Mouse (Mus musculus): ENCODE data around the gene Sfxn3.
A peak's percentile ranks its signal among the peaks of the same experiment; 100 is the strongest.
"Not testable (repeated sequence)": the region's sequence is repeated elsewhere in the genome, so short reads cannot be mapped to it uniquely, and the experiment has no call there.

Sfxn3 gene

DNA sequence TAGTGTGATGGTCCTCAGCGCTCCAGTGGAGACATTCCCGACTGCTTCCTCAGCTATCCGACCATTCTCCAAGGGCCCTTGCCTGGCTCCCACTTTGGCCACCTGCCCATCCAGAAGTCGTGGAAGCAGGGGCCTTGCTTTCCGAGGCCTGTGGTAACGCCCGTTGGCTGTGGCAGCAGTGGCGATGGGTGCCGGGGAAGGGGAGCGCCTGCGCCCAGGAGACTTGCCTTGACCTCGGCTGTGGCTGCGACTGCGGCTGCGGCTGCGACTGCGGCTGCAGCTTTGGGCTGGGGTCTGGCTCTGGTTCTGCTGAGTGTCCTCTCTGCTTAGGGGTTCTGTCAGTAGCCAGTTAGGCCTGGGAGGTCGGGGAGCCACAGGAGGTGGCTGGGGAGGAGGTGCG is 18.6 kb upstream of the Sfxn3 start:
- no peak for DNase-seq (ENCODE audit: low read depth, low spot score)
- Histone ChIP-seq H3K36me3 (ENCODE audit: control insufficient read depth, insufficient read depth, low read length, poor library complexity, severe bottlenecking) (no peaks in the 10 kb centered on the region), H3K27me3 (ENCODE audit: control insufficient read depth, insufficient read depth, low read length, poor library complexity, severe bottlenecking) (no peaks in the 10 kb centered on the region)

DNA sequence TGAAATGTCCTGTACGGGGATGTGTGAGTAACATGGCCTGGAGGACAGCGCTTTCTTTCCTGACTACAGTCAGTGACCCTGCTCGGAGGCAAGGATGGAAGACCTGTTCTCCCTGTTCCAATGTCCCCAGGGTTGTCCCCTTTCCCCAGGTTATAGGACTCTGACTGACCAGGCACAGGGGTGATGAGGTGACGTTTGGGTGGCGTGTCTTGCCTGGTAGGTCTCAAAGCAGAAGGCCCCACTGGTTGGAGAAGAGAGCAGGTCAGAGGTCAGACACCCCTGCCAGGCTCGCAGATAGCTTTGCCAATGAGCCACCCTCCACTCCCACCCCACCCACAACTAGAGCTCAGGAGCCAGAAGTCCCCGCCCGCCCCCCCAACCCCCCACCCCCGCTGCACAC is 17.7 kb upstream of the Sfxn3 start:
- no peak for DNase-seq (ENCODE audit: low read depth, low spot score)
- no peaks in the 10 kb centered on the region for H3K27me3 ChIP-seq (ENCODE audit: control insufficient read depth, insufficient read depth, low read length, poor library complexity, severe bottlenecking)

DNA sequence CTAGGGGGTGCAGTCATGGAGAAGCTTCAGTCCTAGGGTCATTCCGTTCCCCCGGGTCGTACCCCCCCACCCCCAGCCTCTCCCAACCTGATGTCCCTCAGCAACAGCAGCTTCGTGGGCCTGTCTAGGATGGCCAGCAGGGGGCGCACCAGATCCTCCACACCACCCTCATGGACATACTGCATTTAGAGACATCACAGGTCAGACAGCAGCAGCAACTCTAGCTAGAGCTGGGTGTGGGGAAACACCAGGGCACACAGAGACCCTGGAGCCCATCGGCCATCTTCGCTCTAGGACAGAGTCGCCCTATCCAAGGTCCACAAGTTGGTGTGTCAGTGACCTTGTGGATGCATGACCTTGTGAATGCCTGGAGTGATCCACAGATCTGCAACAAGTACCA is 17.2 kb upstream of the Sfxn3 start:
- Histone ChIP-seq H3K27me3 (ENCODE audit: control insufficient read depth, insufficient read depth, low read length, poor library complexity, severe bottlenecking) (no peaks in the 10 kb centered on the region), H3K36me3 (ENCODE audit: control insufficient read depth, insufficient read depth, low read length, poor library complexity, severe bottlenecking) (no peaks in the 10 kb centered on the region)
- DNase-seq (ENCODE audit: low read depth, low spot score), result peak; percentile 81

More for the DNA sequence above, 17.7 kb upstream of the Sfxn3 start:
- no peaks in the 10 kb centered on the region for H3K36me3 ChIP-seq (ENCODE audit: control insufficient read depth, insufficient read depth, low read length, poor library complexity, severe bottlenecking)

DNA sequence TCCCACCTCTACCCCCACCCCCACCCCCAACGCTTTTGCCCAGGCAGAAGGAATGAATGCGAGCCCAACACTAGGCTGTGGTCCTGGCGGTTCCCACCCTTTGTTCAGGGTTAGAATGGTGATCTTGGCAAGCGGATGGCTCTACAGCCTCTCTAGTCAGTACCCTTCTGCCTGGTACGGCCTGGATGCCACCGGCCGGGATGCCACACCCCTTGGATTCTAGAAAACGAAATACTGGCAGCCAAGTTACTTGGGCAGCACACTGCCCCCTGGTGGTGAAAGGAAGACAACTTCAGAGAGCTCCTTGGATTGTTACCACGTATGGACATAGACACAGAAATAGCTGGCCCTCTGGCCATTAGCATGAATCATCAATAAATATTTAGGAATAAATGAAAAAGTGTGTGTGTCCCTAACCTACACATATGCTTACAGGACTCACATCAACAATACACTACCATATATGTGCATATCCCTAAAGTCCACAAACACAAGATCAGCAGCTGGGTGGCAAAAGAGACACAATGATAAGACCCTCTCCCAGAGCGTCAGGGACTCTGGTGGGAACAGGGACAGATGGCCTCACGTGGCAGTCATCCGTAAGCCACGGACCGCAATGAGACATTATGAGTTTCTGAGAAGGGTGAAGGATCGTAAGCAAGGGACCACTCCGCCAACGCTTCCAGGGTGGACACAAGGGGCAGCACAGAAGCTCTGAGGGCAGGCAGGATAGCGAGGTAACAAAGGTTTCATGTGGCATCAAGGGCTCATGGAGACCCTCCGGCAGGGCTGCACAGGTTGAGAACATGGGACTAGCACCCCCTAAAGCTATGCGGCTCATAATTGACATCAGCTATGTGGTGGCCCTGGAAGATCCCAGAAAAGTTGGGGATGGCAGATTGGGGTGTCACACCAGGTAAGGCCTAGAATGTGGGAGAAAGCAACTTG is 16.3 kb upstream of the Sfxn3 start:
- peak; percentile 86 for DNase-seq (ENCODE audit: low read depth, low spot score)
- H3K27me3 ChIP-seq (ENCODE audit: control insufficient read depth, insufficient read depth, low read length, poor library complexity, severe bottlenecking), result no peaks in the 10 kb centered on the region
- no peaks in the 10 kb centered on the region for H3K36me3 ChIP-seq (ENCODE audit: control insufficient read depth, insufficient read depth, low read length, poor library complexity, severe bottlenecking)

DNA sequence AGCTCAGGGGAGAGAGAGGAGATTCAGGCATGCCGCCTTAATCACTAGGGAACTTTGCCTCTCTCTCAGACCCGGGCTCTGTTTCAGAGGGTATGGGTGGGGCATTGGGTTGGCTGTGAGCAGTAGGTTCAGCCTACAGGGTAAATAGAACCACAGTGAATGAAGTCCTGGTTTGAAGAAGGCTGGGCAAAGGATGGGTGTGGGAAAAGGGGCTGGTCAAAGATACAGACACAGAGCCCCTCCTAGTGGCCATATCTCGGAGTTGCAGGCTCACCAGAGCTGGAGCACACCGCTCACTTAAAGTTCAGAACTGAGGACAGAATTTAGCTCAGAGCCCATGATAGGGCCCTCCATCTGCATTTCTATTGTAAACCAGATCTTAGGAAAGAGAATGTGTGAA is 15.5 kb upstream of the Sfxn3 start:
- Histone ChIP-seq H3K27me3 (ENCODE audit: control insufficient read depth, insufficient read depth, low read length, poor library complexity, severe bottlenecking) (no peaks in the 10 kb centered on the region), H3K36me3 (ENCODE audit: control insufficient read depth, insufficient read depth, low read length, poor library complexity, severe bottlenecking) (no peaks in the 10 kb centered on the region)
- peak; percentile 78 for DNase-seq (ENCODE audit: low read depth, low spot score)

DNA sequence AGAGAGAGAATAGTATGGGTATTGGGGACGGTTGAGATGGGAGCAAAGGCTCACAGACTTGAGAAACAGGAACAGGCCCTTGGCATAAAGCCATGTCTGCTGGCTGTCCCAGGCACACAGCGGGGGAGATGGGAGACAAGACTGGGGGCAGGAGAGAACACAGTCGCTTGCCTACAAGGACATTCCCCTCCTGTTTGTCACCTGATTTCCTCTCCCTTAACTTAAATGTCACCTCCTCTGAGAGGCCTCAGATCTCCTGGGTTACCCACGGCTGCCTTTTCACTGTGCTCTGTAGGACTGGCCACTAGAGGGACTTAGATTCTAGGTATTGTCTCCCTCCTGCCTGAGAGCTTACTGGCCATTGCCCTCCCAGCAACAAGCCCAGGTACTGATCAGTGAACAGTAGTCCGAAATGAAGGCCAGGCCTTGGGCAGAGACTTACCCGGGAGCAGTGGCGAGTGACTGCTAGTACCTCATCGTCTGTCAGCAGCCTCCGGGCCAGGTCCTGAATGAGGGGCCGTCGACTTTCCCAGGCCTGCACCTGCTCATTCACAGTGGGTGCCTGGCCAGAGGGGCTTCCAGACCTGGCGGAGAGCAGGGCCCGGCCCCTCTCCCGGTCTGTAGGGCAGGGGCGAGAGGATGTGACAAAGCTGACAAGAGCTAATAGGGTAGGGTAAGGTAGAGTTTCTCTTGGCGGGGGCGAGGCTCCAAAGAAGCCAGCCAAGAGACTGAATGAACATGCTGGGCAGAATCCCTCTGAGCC is 14.6 kb upstream of the Sfxn3 start:
- Histone ChIP-seq H3K36me3 (ENCODE audit: control insufficient read depth, insufficient read depth, low read length, poor library complexity, severe bottlenecking) (no peaks in the 10 kb centered on the region), H3K27me3 (ENCODE audit: control insufficient read depth, insufficient read depth, low read length, poor library complexity, severe bottlenecking) (no peaks in the 10 kb centered on the region)
- peak; percentile 33 for DNase-seq (ENCODE audit: low read depth, low spot score)

DNA sequence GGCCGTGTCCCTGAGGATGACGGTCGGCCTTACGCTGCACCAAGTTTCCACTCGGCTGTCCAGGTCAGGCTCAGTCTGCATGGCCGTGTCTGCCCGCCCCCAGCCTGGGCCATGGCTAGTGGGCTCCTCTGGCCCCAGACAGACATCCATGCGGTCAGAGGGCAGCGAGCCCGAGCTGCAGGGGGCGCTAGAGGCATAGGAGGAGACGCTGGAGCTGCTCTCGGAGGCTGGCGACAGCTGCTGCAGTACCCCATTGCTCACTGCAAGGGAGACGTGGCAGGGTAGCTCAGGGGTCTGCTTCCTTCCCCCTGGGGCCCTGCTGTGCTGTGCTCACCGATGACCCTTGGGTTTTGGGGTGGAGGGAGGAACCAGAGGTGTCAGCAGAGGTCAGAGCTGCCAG is 10.4 kb upstream of the Sfxn3 start:
- H3K27me3 ChIP-seq (ENCODE audit: control insufficient read depth, insufficient read depth, low read length, poor library complexity, severe bottlenecking), result no peaks in the 10 kb centered on the region
- no peaks in the 10 kb centered on the region for H3K36me3 ChIP-seq (ENCODE audit: control insufficient read depth, insufficient read depth, low read length, poor library complexity, severe bottlenecking)
- peak; percentile 66 for DNase-seq (ENCODE audit: low read depth, low spot score)

DNA sequence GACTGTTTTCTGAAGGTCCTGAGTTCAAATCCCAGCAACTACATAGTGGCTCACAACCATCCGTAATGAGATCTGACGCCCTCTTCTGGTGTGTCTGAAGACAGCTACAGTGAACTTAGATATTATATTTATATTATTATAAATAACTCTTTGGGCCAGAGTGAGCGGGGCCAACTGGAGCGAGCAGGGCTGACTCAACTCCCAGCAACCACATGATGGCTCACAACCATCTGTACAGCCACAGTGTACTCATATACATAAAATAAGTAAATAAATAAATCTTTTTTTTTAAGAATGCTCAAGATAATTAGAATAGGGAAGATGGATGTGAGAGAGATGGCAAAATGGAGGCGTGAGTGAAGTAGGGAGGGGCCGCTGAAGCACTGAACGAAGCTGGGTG is 9.1 kb upstream of the Sfxn3 start:
- DNase-seq (ENCODE audit: low read depth, low spot score); H3K27me3 ChIP-seq (ENCODE audit: control insufficient read depth, insufficient read depth, low read length, poor library complexity, severe bottlenecking); H3K36me3 ChIP-seq (ENCODE audit: control insufficient read depth, insufficient read depth, low read length, poor library complexity, severe bottlenecking): not testable (repeated sequence)

DNA sequence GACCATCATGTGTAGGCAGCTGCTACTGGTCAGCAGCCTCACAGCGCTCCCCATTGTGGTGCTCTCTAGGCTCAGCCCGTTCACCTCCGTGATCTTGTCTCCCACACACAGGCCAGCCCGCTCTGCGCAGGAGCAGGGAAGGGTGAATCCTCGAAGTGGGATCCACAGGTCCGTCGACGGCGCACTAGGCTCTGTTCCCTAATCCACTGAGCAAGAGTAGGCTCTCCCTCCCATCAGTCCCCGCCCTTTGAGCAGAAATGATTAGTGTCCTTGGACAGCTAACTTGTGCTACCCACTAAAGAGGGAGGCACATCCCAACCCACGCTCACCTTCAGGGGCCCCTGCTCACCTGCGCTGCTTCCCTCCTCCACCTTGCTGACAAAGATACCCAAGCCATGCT is 7.1 kb upstream of the Sfxn3 start:
- no peaks in the 10 kb centered on the region for H3K27me3 ChIP-seq (ENCODE audit: control insufficient read depth, insufficient read depth, low read length, poor library complexity, severe bottlenecking)
- no peak for DNase-seq (ENCODE audit: low read depth, low spot score)
- no peaks in the 10 kb centered on the region for H3K36me3 ChIP-seq (ENCODE audit: control insufficient read depth, insufficient read depth, low read length, poor library complexity, severe bottlenecking)

DNA sequence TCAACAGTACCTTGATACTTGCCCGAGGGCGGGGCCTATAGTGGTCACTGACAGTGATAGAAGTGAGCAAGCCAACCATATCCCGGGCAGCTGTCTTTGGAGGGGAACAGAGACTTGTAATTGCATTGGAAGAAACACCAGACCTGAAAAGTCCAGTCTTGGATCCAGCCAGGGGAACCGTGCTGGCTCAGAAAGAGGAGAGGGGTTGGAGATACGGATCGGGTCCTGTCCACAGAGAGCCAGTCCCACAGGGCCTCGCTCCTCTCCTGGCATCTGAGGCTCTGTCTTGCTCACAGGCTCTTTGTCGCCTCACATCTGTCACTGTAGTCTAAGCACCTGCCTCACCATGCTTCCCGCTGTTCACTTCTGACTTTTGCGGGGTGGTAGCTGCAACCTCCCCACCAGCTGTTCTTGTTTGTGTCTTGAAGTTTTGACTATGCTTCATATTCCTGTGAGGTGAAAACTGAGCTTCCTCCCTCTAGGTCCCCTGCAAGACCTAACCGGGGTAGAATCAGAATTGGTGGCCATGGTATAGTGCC is 2.8 kb upstream of the Sfxn3 start:
- no peak for DNase-seq (ENCODE audit: low read depth, low spot score)
- H3K27me3 ChIP-seq (ENCODE audit: control insufficient read depth, insufficient read depth, low read length, poor library complexity, severe bottlenecking), result no peaks in the 10 kb centered on the region
- H3K36me3 ChIP-seq (ENCODE audit: control insufficient read depth, insufficient read depth, low read length, poor library complexity, severe bottlenecking), result no peaks in the 10 kb centered on the region; the same call in 1 of the 2 replicates

DNA sequence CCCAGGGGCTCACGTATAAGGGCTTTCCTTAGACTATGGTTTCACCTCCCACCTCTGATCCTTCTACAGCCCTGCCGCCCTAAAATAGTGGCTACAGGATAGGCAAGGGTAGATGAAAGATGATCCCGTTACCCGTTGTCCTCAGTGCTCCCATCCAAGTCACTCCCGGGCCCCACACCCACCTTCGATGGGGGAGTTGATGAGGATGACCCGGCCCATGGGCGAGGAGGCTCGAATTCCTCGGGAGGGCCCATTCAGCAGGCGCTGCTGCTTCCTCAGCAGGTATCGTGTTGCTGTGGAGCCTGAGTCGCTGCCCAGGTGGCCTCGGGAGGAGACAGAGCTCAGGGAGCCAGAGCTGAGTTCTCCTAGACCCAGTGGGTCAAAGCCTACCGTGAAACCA is 2.1 kb upstream of the Sfxn3 start:
- H3K27me3 ChIP-seq (ENCODE audit: control insufficient read depth, insufficient read depth, low read length, poor library complexity, severe bottlenecking), result no peaks in the 10 kb centered on the region
- H3K36me3 ChIP-seq (ENCODE audit: control insufficient read depth, insufficient read depth, low read length, poor library complexity, severe bottlenecking), result no peaks in the 10 kb centered on the region; the same call in 1 of the 2 replicates
- DNase-seq (ENCODE audit: low read depth, low spot score), result no peak

DNA sequence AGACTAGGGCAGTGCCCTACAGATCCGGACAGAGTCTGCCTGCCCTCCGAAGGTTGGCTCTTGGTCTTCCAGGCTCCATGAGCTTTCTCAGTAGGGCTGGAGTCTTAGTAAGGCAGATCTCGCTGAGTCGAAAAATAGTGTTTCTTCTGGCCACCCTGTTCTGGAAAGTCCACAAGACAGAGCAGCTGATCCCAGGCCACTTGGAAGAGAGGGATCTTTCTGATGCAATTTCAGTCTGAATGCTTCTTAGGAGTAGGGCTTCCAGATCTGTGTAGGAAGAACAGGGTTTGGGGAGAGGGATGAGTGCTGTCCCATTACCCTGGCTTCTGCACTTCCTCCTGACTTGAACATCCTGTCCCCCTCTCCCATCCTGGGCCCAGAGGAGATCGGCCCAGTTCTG is 1.7 kb upstream of the Sfxn3 start, which contains the start of gene Pdzd7:
Pdzd7 (minus strand) TSS at position 67 of the 400 bp plus-strand sequence.
- DNase-seq (ENCODE audit: low read depth, low spot score), result no peak
- Histone ChIP-seq H3K36me3 (ENCODE audit: control insufficient read depth, insufficient read depth, low read length, poor library complexity, severe bottlenecking) (peaks cover 2% of the 10 kb centered on the region), H3K27me3 (ENCODE audit: control insufficient read depth, insufficient read depth, low read length, poor library complexity, severe bottlenecking) (no peaks in the 10 kb centered on the region)

DNA sequence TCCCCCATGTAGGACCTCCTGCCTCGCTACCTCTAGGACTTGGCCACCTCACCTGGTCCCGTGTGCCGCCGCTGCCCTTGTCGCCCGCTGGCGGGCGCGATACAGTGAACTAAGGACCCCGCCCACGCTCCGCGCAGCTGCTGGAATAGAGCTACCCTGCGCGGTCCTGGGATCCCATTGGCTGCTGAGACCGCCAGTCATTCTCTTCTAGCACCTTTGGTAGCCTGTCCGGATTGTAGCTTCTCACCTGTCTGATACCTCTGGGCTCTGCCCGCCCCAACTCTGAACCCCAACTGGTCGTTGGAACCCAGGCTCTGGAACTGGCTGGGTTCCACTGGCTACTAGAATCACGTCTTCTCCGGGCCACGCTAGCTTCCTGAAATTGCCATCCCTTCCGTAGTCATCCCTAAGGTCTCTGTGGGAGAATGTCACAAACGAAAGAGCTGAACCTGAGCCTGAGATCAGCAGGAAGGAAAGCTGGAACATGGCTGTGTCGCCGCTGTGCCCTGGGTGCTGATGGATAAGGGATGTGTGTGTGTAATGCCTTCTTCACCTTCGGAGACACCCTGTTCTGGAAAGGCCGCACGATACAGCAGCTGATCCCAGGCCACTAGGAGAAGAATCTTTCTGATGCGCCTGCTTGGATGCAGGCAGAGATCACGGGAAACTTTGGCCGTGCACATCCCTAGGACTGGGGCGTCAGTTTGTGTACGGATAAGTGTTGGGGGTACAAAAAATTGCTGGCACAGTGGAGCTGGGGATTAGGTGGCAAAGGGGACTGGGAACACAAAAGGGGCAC is 581 bp upstream of the Sfxn3 start:
- Histone ChIP-seq H3K27me3 (ENCODE audit: control insufficient read depth, insufficient read depth, low read length, poor library complexity, severe bottlenecking) (no peaks in the 10 kb centered on the region), H3K36me3 (ENCODE audit: control insufficient read depth, insufficient read depth, low read length, poor library complexity, severe bottlenecking) (peaks cover 2% of the 10 kb centered on the region)
- peak; percentile 80 for DNase-seq (ENCODE audit: low read depth, low spot score)

DNA sequence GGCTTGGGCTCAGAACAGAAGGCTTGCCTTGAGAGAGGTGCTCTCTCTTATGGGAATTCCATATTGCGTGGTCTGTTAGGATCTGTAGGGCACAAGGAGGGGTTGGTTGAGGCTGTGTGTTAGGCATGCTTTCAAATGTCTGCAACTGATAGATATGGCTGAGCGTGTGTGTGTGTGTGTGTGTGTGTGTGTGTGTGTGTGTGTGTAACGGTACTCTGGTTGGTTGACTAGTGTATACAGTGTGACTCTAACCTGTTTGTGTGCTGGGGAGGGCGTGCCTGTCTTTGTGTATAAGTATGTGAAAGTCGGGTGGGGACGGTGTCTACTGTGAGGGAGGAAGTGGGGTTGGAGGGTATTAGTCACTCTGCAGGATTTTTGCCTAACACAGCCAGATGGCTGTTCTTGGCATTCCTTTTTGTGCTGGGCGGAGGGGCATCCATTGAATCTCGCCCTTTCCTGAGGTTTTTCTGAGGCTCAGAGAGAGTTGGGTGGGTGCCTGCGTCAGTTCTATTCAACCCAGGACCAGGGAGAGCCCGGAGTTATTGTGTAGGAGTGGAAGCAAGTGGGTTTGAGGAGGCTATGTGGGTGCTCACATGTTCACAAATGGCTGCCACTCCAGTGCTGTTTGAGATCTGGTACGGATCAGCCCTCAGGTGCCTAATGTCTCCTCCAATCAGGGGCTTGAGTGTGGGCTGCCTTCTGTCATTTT is 786 bp downstream of the Sfxn3 start:
- Histone ChIP-seq H3K27me3 (ENCODE audit: control insufficient read depth, insufficient read depth, low read length, poor library complexity, severe bottlenecking) (no peaks in the 10 kb centered on the region), H3K36me3 (ENCODE audit: control insufficient read depth, insufficient read depth, low read length, poor library complexity, severe bottlenecking) (peaks cover 2% of the 10 kb centered on the region)
- DNase-seq (ENCODE audit: low read depth, low spot score), result peak; percentile 79

All from splenic B cell, adult 2 months (primary cell).